Comparison of ENCODE assay signal across 25 mouse cellular contexts in genomic region chr10:3737034-3737433, GRCm38 (mm10). TPM values are rescaled to one million over a fixed set of nuclear protein-coding genes. Genes with fewer than 3 reads are reported as not detected.
A peak's percentile ranks its signal among the peaks of the same experiment; 100 is the strongest.
DNase-seq lines count a peak whose midpoint lies in the region; ATAC-seq and TF ChIP-seq lines count a peak whose summit lies in the region.
"Had no signal": no experiment of that assay in that cellular context is flagged by ENCODE, and none has a peak within 500 bp of the region (broad histone marks: within the 10 kb centered on the region; RNA-seq: fewer than 3 reads in every experiment).

No protein-coding gene starts in this region.

- DNase-seq in hindbrain, postnatal 0 days (ENCODE audit: low spot score) = peak; percentile 33
- DNase-seq in embryonic facial prominence, embryonic 10.5 days (ENCODE audit: low spot score) = peak; percentile 43
- DNase-seq in embryonic facial prominence, embryonic 11.5 days (ENCODE audit: low spot score) = peak; percentile 64
- DNase-seq in layer of hippocampus, adult 8-10 months (ENCODE audit: low spot score in 2 of 2) = no peak
- no peak for DNase-seq in left cerebral cortex, adult 18-20 months (ENCODE audit: low spot score in 2 of 2)
- DNase-seq: adrenal gland, postnatal 25 days; B cell, adult 2 months; cerebellum, adult 11-12 months; gastrocnemius, adult 2 months; gastrocnemius, postnatal 36 days; heart, adult 2 months; kidney, adult 8-10 months; kidney, postnatal 10 days; liver; lung, embryonic 14.5 days; lung, postnatal 36 days; thymus, adult 2 months; thymus, postnatal 36 days had no signal

- TF ChIP-seq CTCF in hindbrain, postnatal 0 days (IDR thresholded peaks at IDR 0.05; ENCODE audit: low read depth) = no peak

- no peaks in the 10 kb centered on the region for H3K27me3 ChIP-seq in hindbrain, postnatal 0 days (ENCODE audit: insufficient read depth, low read length)
- no peaks in the 10 kb centered on the region for H3K27me3 ChIP-seq in hindbrain, embryonic 16.5 days (replicated peaks; ENCODE audit: control insufficient read depth, insufficient read depth, low read length)
- H3K27me3 ChIP-seq in embryonic facial prominence, embryonic 10.5 days (replicated peaks; ENCODE audit: low read depth, poor library complexity, severe bottlenecking) = no peaks in the 10 kb centered on the region
- H3K27me3 ChIP-seq in embryonic facial prominence, embryonic 11.5 days (ENCODE audit: control insufficient read depth, insufficient read depth, low read length) = no peaks in the 10 kb centered on the region
- H3K27me3 ChIP-seq in limb, embryonic 12.5 days = no peaks in the 10 kb centered on the region
- H3K27me3 ChIP-seq: heart, embryonic 12.5 days; midbrain, embryonic 13.5 days had no signal

- H3K9ac ChIP-seq in hindbrain, postnatal 0 days (replicated peaks; ENCODE audit: low read length) = no peak overlapping the region
- H3K9ac ChIP-seq in hindbrain, embryonic 16.5 days (ENCODE audit: low read depth, low read length) = no peak overlapping the region
- no peak overlapping the region for H3K9ac ChIP-seq in embryonic facial prominence, embryonic 11.5 days (replicated peaks; ENCODE audit: low read length)
- H3K9ac ChIP-seq in limb, embryonic 12.5 days (replicated peaks) = no peak overlapping the region
- H3K9ac ChIP-seq: heart, embryonic 12.5 days; hindbrain, embryonic 14.5 days; liver, embryonic 14.5 days; lung, embryonic 14.5 days; midbrain, embryonic 13.5 days had no signal

- no peaks in the 10 kb centered on the region for H3K9me3 ChIP-seq in hindbrain, postnatal 0 days (ENCODE audit: low read length)
- H3K9me3 ChIP-seq in hindbrain, embryonic 16.5 days (ENCODE audit: control insufficient read depth, low read length) = no peaks in the 10 kb centered on the region
- no peaks in the 10 kb centered on the region for H3K9me3 ChIP-seq in embryonic facial prominence, embryonic 10.5 days
- H3K9me3 ChIP-seq in embryonic facial prominence, embryonic 11.5 days (replicated peaks; ENCODE audit: control insufficient read depth, low read length) = no peaks in the 10 kb centered on the region
- no peaks in the 10 kb centered on the region for H3K9me3 ChIP-seq in limb, embryonic 12.5 days
- H3K9me3 ChIP-seq: heart, embryonic 12.5 days; midbrain, embryonic 13.5 days had no signal

- no peak overlapping the region for H3K4me3 ChIP-seq in hindbrain, postnatal 0 days (ENCODE audit: low read length)
- H3K4me3 ChIP-seq in hindbrain, embryonic 16.5 days (ENCODE audit: low read length) = no peak overlapping the region
- H3K4me3 ChIP-seq in embryonic facial prominence, embryonic 10.5 days = no peak overlapping the region
- no peak overlapping the region for H3K4me3 ChIP-seq in embryonic facial prominence, embryonic 11.5 days (ENCODE audit: low read depth, low read length)
- no peak overlapping the region for H3K4me3 ChIP-seq in limb, embryonic 12.5 days (replicated peaks)
- H3K4me3 ChIP-seq: gastrocnemius, adult 2 months; heart, adult 2 months; heart, embryonic 12.5 days; midbrain, embryonic 13.5 days had no signal

- H3K27ac ChIP-seq in hindbrain, postnatal 0 days = no peak overlapping the region
- no peak overlapping the region for H3K27ac ChIP-seq in hindbrain, embryonic 16.5 days (ENCODE audit: low read depth, low read length)
- H3K27ac ChIP-seq in embryonic facial prominence, embryonic 10.5 days (replicated peaks) = no peak overlapping the region
- no peak overlapping the region for H3K27ac ChIP-seq in embryonic facial prominence, embryonic 11.5 days (replicated peaks; ENCODE audit: low read depth, low read length)
- H3K27ac ChIP-seq in limb, embryonic 12.5 days = 0 out of 2 replicates have a peak overlapping the region, but pooled peaks have one; percentile 25
- H3K27ac ChIP-seq: gastrocnemius, adult 2 months; heart, adult 2 months; hindbrain, embryonic 14.5 days; liver, embryonic 14.5 days; midbrain, embryonic 13.5 days had no signal

- WGBS in hindbrain, postnatal 0 days = 54% methylated on average over 3 of the region's 3 CpGs
- WGBS in hindbrain, embryonic 16.5 days = 56% methylated on average over 3 of the region's 3 CpGs
- WGBS in embryonic facial prominence, embryonic 10.5 days = 37% methylated on average over 3 of the region's 3 CpGs
- WGBS in embryonic facial prominence, embryonic 11.5 days = 22% methylated on average over 3 of the region's 3 CpGs
- WGBS in limb, embryonic 12.5 days = 5% methylated on average over 3 of the region's 3 CpGs

- no peak overlapping the region for H3K4me2 ChIP-seq in hindbrain, postnatal 0 days (ENCODE audit: low read depth, low read length)
- no peak overlapping the region for H3K4me2 ChIP-seq in hindbrain, embryonic 16.5 days (ENCODE audit: low read length)
- no peak overlapping the region for H3K4me2 ChIP-seq in embryonic facial prominence, embryonic 11.5 days (ENCODE audit: low read depth, low read length)
- no peak overlapping the region for H3K4me2 ChIP-seq in limb, embryonic 12.5 days
- H3K4me2 ChIP-seq: heart, embryonic 12.5 days; hindbrain, embryonic 14.5 days; lung, embryonic 14.5 days; midbrain, embryonic 13.5 days had no signal

- H3K4me1 ChIP-seq in hindbrain, postnatal 0 days (ENCODE audit: insufficient read depth, low read length) = no peaks in the 10 kb centered on the region
- H3K4me1 ChIP-seq in hindbrain, embryonic 16.5 days (ENCODE audit: control insufficient read depth, insufficient read depth, low read depth, low read length) = peaks cover 4% of the 10 kb centered on the region
- peaks cover 22% of the 10 kb centered on the region for H3K4me1 ChIP-seq in embryonic facial prominence, embryonic 10.5 days
- H3K4me1 ChIP-seq in embryonic facial prominence, embryonic 11.5 days (ENCODE audit: control insufficient read depth, insufficient read depth, low read length) = no peaks in the 10 kb centered on the region
- peaks cover 20% of the 10 kb centered on the region for H3K4me1 ChIP-seq in limb, embryonic 12.5 days (replicated peaks)

- no peak for ATAC-seq in hindbrain, postnatal 0 days
- no peak for ATAC-seq in hindbrain, embryonic 16.5 days
- no peak for ATAC-seq in embryonic facial prominence, embryonic 11.5 days (replicated peaks; ENCODE audit: insufficient number of reproducible peaks, low FRiP score, low TSS enrichment, low read depth)
- ATAC-seq in limb, embryonic 12.5 days (ENCODE audit: insufficient number of reproducible peaks, insufficient read depth, low FRiP score, low TSS enrichment, low read depth) = no peak
- ATAC-seq: forebrain, embryonic 14.5 days; midbrain, embryonic 13.5 days had no signal

- H3K36me3 ChIP-seq in hindbrain, postnatal 0 days (ENCODE audit: insufficient read depth, low read length) = no peaks in the 10 kb centered on the region
- H3K36me3 ChIP-seq in hindbrain, embryonic 16.5 days (ENCODE audit: control insufficient read depth, insufficient read depth, low read length) = no peaks in the 10 kb centered on the region
- no peaks in the 10 kb centered on the region for H3K36me3 ChIP-seq in embryonic facial prominence, embryonic 10.5 days (replicated peaks)
- no peaks in the 10 kb centered on the region for H3K36me3 ChIP-seq in embryonic facial prominence, embryonic 11.5 days (replicated peaks; ENCODE audit: control insufficient read depth, insufficient read depth, low read depth, low read length)
- no peaks in the 10 kb centered on the region for H3K36me3 ChIP-seq in limb, embryonic 12.5 days
- H3K36me3 ChIP-seq: heart, embryonic 12.5 days; midbrain, embryonic 13.5 days had no signal

RNA-seq across cellular contexts. Expression of gene Plekhg1, which starts 3.1 kb away (rescaled TPM):
- total RNA-seq in hindbrain, postnatal 0 days (2014; rRNA removed) = 14.8 and 24.4 TPM in 2 replicates
- 6.8 and 10.2 TPM in 2 replicates for polyA plus RNA-seq in hindbrain, postnatal 0 days (2015; fragmentation: Nextera tagmentation; extraction: Ambion mirVana)
- polyA plus RNA-seq in hindbrain, embryonic 16.5 days (2015; fragmentation: Nextera tagmentation; extraction: Ambion mirVana) = 7.1 and 9.0 TPM in 2 replicates
- 13.7 and 14.4 TPM in 2 replicates for polyA plus RNA-seq in embryonic facial prominence, embryonic 10.5 days (2016; fragmentation: Nextera tagmentation; extraction: Ambion mirVana)
- 16.2 and 19.9 TPM in 2 replicates for polyA plus RNA-seq in embryonic facial prominence, embryonic 11.5 days (2014; fragmentation: Nextera tagmentation; extraction: Ambion mirVana)
- polyA plus RNA-seq in limb, embryonic 12.5 days (2016; fragmentation: Nextera tagmentation; extraction: Ambion mirVana) = 16.1 and 18.6 TPM in 2 replicates
- total RNA-seq in layer of hippocampus, adult 8-10 months (2022) = 10 to 100 TPM; 11.8 to 16.1 (median 14.9) TPM
- total RNA-seq in left cerebral cortex, adult 18-20 months (2021) = 1 to 10 TPM; 7.2 to 8.6 TPM

Comparison
In these comparisons a context has a peak if more than half of its experiments do, and no peak if none do; other contexts are left out.
1. DNase-seq: peak in hindbrain, postnatal 0 days (single experiment), embryonic facial prominence, embryonic 10.5 days (single experiment) and embryonic facial prominence, embryonic 11.5 days (single experiment); none in layer of hippocampus, adult 8-10 months (0 of 2) and left cerebral cortex, adult 18-20 months (0 of 2).